In genomic region chr4:45529986-45530597, GRCm38 (mm10) we compare ENCODE assay signal across 8 mouse cellular contexts. TPM values are rescaled to one million over a fixed set of nuclear protein-coding genes. Genes with fewer than 3 reads are reported as not detected.
A peak's percentile ranks its signal among the peaks of the same experiment; 100 is the strongest.
DNase-seq lines count a peak whose midpoint lies in the region; ATAC-seq lines count a peak whose summit lies in the region.

No protein-coding gene starts in this region.

- no peaks in the 10 kb centered on the region for H3K9me3 ChIP-seq in embryonic facial prominence, embryonic 10.5 days
- H3K9me3 ChIP-seq in limb, embryonic 12.5 days = no peaks in the 10 kb centered on the region
- no peaks in the 10 kb centered on the region for H3K9me3 ChIP-seq in midbrain, embryonic 16.5 days (replicated peaks; ENCODE audit: control insufficient read depth, low read length, poor library complexity, severe bottlenecking)

- WGBS in embryonic facial prominence, embryonic 10.5 days = under 1% methylated on average over 89 of the region's 89 CpGs
- WGBS in limb, embryonic 12.5 days = 1% methylated on average over 65 of the region's 89 CpGs
- WGBS in midbrain, embryonic 16.5 days = 0% methylated on average over 64 of the region's 89 CpGs

- peak overlapping the region; percentile 95 for H3K4me2 ChIP-seq in limb, embryonic 12.5 days
- H3K4me2 ChIP-seq in midbrain, embryonic 16.5 days (ENCODE audit: low read length) = peak overlapping the region; percentile 92

- DNase-seq in gastrocnemius, adult 18-20 months (ENCODE audit: low spot score) = peak; percentile 35
- no peak for DNase-seq in gastrocnemius, adult 8-10 months (ENCODE audit: low spot score in 2 of 2)
- peak; percentile 13 to 15 for DNase-seq in CD8-positive naive resting alpha-beta T cell, adult 2 months (ENCODE audit: low read depth in 2 of 2, low spot score in 2 of 2)
- no peak for DNase-seq in embryonic facial prominence, embryonic 10.5 days (ENCODE audit: low spot score)
- peak; percentile 64 to 65 for DNase-seq in heart, postnatal 10 days
- no peak for DNase-seq in frontal cortex, postnatal 10 days (ENCODE audit: low spot score in 2 of 2)

- H3K27ac ChIP-seq in embryonic facial prominence, embryonic 10.5 days (replicated peaks) = peak overlapping the region; percentile 94
- peak overlapping the region; percentile 94 for H3K27ac ChIP-seq in limb, embryonic 12.5 days
- peak overlapping the region; percentile 82 for H3K27ac ChIP-seq in midbrain, embryonic 16.5 days (ENCODE audit: low read length)

- peaks cover 16% of the 10 kb centered on the region; the same call in 1 of the 2 replicates for H3K27me3 ChIP-seq in embryonic facial prominence, embryonic 10.5 days (replicated peaks; ENCODE audit: low read depth, poor library complexity, severe bottlenecking)
- no peaks in the 10 kb centered on the region for H3K27me3 ChIP-seq in limb, embryonic 12.5 days
- peaks cover 4% of the 10 kb centered on the region; the same call in 1 of the 2 replicates for H3K27me3 ChIP-seq in midbrain, embryonic 16.5 days (ENCODE audit: control insufficient read depth, insufficient read depth, low read depth, low read length)

- peak overlapping the region; percentile 88 for H3K9ac ChIP-seq in limb, embryonic 12.5 days (replicated peaks)
- peak overlapping the region; percentile 81 for H3K9ac ChIP-seq in midbrain, embryonic 16.5 days (ENCODE audit: low read depth, low read length)

- intact Hi-C loops in heart, postnatal 10 days (cut with DNase I) = loop anchor here (2.0 to 5.0 kb wide), 5 partner anchors 21 to 513 kb away; partner anchors contain the start of genes Dcaf10, Exosc3 and Polr1e

- H3K4me1 ChIP-seq in embryonic facial prominence, embryonic 10.5 days = peaks cover 83% of the 10 kb centered on the region
- peaks cover 75% of the 10 kb centered on the region for H3K4me1 ChIP-seq in limb, embryonic 12.5 days (replicated peaks)
- peaks cover 34% of the 10 kb centered on the region for H3K4me1 ChIP-seq in midbrain, embryonic 16.5 days (ENCODE audit: control insufficient read depth, insufficient read depth, low read length)

- H3K4me3 ChIP-seq in embryonic facial prominence, embryonic 10.5 days = peak overlapping the region; percentile 86
- peak overlapping the region; percentile 61 for H3K4me3 ChIP-seq in limb, embryonic 12.5 days (replicated peaks)
- H3K4me3 ChIP-seq in midbrain, embryonic 16.5 days (ENCODE audit: low read depth, low read length) = peak overlapping the region; percentile 82

- peak; percentile 2; the same call in 1 of the 2 replicates for ATAC-seq in limb, embryonic 12.5 days (ENCODE audit: insufficient number of reproducible peaks, insufficient read depth, low FRiP score, low TSS enrichment, low read depth)
- peak; percentile 57 for ATAC-seq in midbrain, embryonic 16.5 days

- H3K36me3 ChIP-seq in embryonic facial prominence, embryonic 10.5 days (replicated peaks) = peaks cover 18% of the 10 kb centered on the region
- H3K36me3 ChIP-seq in limb, embryonic 12.5 days = peaks cover 4% of the 10 kb centered on the region; the same call in 1 of the 2 replicates
- H3K36me3 ChIP-seq in midbrain, embryonic 16.5 days (ENCODE audit: control insufficient read depth, insufficient read depth, low read length) = no peaks in the 10 kb centered on the region

RNA-seq across cellular contexts. Expression of gene Shb, which starts 2.2 kb away (rescaled TPM):
- total RNA-seq in gastrocnemius, adult 18-20 months (2021) = 1 to 10 TPM; 5.6 to 6.8 TPM
- total RNA-seq in gastrocnemius, adult 8-10 months (2022) = 1 to 10 TPM; 4.1 to 8.8 (median 6.6) TPM
- 3.9 and 4.9 TPM in 2 replicates for polyA plus RNA-seq in embryonic facial prominence, embryonic 10.5 days (2016; fragmentation: Nextera tagmentation; extraction: Ambion mirVana)
- total RNA-seq in heart, postnatal 10 days (2021) = 10 to 100 TPM; 67.9 to 71.6 TPM
- polyA plus RNA-seq in limb, embryonic 12.5 days (2016; fragmentation: Nextera tagmentation; extraction: Ambion mirVana) = 6.6 and 8.3 TPM in 2 replicates
- 3.5 and 4.2 TPM in 2 replicates for polyA plus RNA-seq in midbrain, embryonic 16.5 days (2015; fragmentation: Nextera tagmentation; extraction: Ambion mirVana)

Comparison
In these comparisons a context has a peak if more than half of its experiments do, and no peak if none do; other contexts are left out.
1. DNase-seq: peak in gastrocnemius, adult 18-20 months (single experiment), CD8-positive naive resting alpha-beta T cell, adult 2 months (2 of 2) and heart, postnatal 10 days (2 of 2); none in gastrocnemius, adult 8-10 months (0 of 2), embryonic facial prominence, embryonic 10.5 days (single experiment) and frontal cortex, postnatal 10 days (0 of 2).
2. RNA of gene Shb, which starts 2.2 kb away (total RNA-seq): 67.9 to 71.6 TPM in heart, postnatal 10 days; 5.6 to 6.8 TPM in gastrocnemius, adult 18-20 months and 4.1 to 8.8 TPM in gastrocnemius, adult 8-10 months; every median in the first group is over 4 times any median in the second.
3. Peak in every context shown above with its lines, with median percentiles within 50 percentile points of each other: H3K27ac ChIP-seq and H3K4me3 ChIP-seq.